Mouse (Mus musculus): ENCODE measurements around the gene Kcnk16. TPM values are rescaled to one million over a fixed set of nuclear protein-coding genes. Genes with fewer than 3 reads are reported as not detected.

Kcnk16 gene
- total and polyA plus RNA-seq, 3 experiments: not detected

DNA sequence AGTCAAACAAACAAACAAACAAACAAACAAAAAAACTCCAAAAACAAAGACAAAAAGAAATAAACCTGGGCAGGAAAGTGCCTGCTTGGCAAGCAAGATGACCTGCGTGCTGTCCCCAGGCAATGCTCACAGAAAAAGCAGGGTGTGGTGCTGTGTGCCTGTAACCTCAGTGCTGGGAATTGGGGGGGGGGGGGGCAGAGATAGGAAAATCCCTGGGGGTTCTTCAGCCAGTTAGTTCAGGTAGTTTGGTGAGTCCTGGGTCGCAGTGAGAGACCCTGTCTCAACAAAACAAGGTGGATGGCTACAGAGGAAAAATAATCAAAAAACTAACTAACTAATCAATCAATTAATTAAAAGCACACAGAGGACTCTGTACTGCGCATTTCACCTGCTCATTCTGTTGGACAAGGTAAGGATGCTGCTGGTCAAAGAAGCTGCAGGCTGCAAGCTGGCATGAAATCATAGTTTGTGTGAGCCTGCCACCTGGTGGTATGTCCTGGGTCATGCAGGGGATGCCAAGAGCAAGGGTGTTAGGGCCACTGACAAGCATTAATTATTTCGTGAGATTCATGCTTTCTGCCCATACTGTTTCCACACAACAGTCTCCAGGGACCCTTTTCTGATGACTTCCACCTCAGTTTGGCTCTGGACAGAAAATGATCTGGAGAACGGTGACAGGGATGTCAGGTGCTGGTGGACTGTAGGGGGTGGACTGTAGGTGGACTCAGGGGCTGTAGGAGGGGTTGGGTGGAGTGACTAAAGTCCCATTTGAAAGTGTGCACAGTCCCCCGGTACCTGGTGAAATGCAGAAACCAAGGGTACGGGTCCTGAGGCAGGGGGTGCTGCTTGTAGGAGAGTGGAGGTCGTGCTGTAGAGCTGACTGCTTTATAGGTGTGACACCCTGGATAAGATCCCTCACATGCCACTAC is 10.6 kb downstream of the Kcnk16 start:
- no peak overlapping the region for H3K27ac ChIP-seq (ENCODE audit: control insufficient read depth, low read depth, low read length)
- no peak overlapping the region for H3K9ac ChIP-seq (ENCODE audit: control insufficient read depth, low read depth, low read length, poor library complexity, severe bottlenecking)
- no peaks in the 10 kb centered on the region for H3K9me3 ChIP-seq (replicated peaks; ENCODE audit: insufficient read depth, low read length)
- no peaks in the 10 kb centered on the region for H3K36me3 ChIP-seq (ENCODE audit: control insufficient read depth in 1 of 2, insufficient read depth in 2 of 2, low read length in 2 of 2)
- no peak overlapping the region for H3K4me3 ChIP-seq (ENCODE audit: control insufficient read depth in 1 of 2, insufficient read depth in 1 of 2, low read depth in 2 of 2, low read length in 2 of 2)
- TF ChIP-seq RAD21 (IDR thresholded peaks at IDR 0.05; ENCODE audit: low read depth, low read length) (peak; percentile 97), MEF2A (IDR thresholded peaks at IDR 0.05; ENCODE audit: extremely low read depth, insufficient replicate concordance, low read depth, low read length, poor library complexity, severe bottlenecking) (no peak), SMC3 (IDR thresholded peaks at IDR 0.05; ENCODE audit: low read depth, low read length) (peak; percentile 99), TCF12 (IDR thresholded peaks at IDR 0.05; ENCODE audit: low read depth, low read length) (no peak), USF1 (IDR thresholded peaks at IDR 0.05; ENCODE audit: low read depth, low read length) (no peak), TBP (IDR thresholded peaks at IDR 0.05; ENCODE audit: low read depth, low read length) (no peak), CTCF (IDR thresholded peaks at IDR 0.05 in 2 of 3, conservative IDR thresholded peaks at IDR 0.05 in 1 of 3; ENCODE audit: control insufficient read depth in 1 of 3, insufficient read depth in 1 of 3, low read depth in 2 of 3, low read length in 3 of 3, poor library complexity in 1 of 3, severe bottlenecking in 1 of 3) (peak; percentile 90 to 96 (median 91)), POLR2A (IDR thresholded peaks at IDR 0.05; ENCODE audit: control insufficient read depth in 1 of 2, insufficient read depth in 1 of 2, low read depth in 1 of 2, low read length in 2 of 2, poor library complexity in 1 of 2) (no peak), ZMIZ1 (IDR thresholded peaks at IDR 0.05; ENCODE audit: low read depth, low read length) (no peak), ZC3H11A (IDR thresholded peaks at IDR 0.05; ENCODE audit: low read depth, low read length) (peak; percentile 97), POLR2AphosphoS2 (IDR thresholded peaks at IDR 0.05; ENCODE audit: low read length) (no peak)
- no peaks in the 10 kb centered on the region for H3K79me2 ChIP-seq (ENCODE audit: control insufficient read depth, insufficient read depth, low read length, poor library complexity)
- no peaks in the 10 kb centered on the region; a peak in 2 of 4 replicates for H3K27me3 ChIP-seq (ENCODE audit: control insufficient read depth in 1 of 2, insufficient read depth in 2 of 2, low read length in 2 of 2)
- no peaks in the 10 kb centered on the region for H3K4me1 ChIP-seq (ENCODE audit: control insufficient read depth in 1 of 2, insufficient read depth in 2 of 2, low read length in 2 of 2)
- peak; percentile 63 for DNase-seq (ENCODE audit: low read depth, low spot score)

GRCm38 (mm10) chr14:20250237-20251171 is 18.5 kb downstream of the Kcnk16 start:
- no peaks in the 10 kb centered on the region for H3K36me3 ChIP-seq (ENCODE audit: control insufficient read depth in 1 of 2, insufficient read depth in 2 of 2, low read length in 2 of 2)
- peaks cover 0 to 5% of the 10 kb centered on the region in 2 experiments; a peak in 3 of 4 replicates for H3K27me3 ChIP-seq (ENCODE audit: control insufficient read depth in 1 of 2, insufficient read depth in 2 of 2, low read length in 2 of 2)
- no peaks in the 10 kb centered on the region for H3K4me1 ChIP-seq (ENCODE audit: control insufficient read depth in 1 of 2, insufficient read depth in 2 of 2, low read length in 2 of 2)
- H3K27ac ChIP-seq (ENCODE audit: control insufficient read depth, low read depth, low read length): no peak overlapping the region
- no peak for TF ChIP-seq HCFC1 (IDR thresholded peaks at IDR 0.05; ENCODE audit: low read depth, low read length)
- TF ChIP-seq BHLHE40 (IDR thresholded peaks at IDR 0.05; ENCODE audit: borderline replicate concordance, low read depth, low read length): no peak
- no peak for TF ChIP-seq MEF2A (IDR thresholded peaks at IDR 0.05; ENCODE audit: extremely low read depth, insufficient replicate concordance, low read depth, low read length, poor library complexity, severe bottlenecking)
- TF ChIP-seq TBP (IDR thresholded peaks at IDR 0.05; ENCODE audit: low read depth, low read length): no peak
- no peak for TF ChIP-seq RCOR1 (IDR thresholded peaks at IDR 0.05; ENCODE audit: low read depth, low read length)
- no peak overlapping the region for H3K4me3 ChIP-seq (ENCODE audit: control insufficient read depth in 1 of 2, insufficient read depth in 1 of 2, low read depth in 2 of 2, low read length in 2 of 2)
- H3K9me3 ChIP-seq (replicated peaks; ENCODE audit: insufficient read depth, low read length): no peaks in the 10 kb centered on the region
- no peak overlapping the region for H3K9ac ChIP-seq (ENCODE audit: control insufficient read depth, low read depth, low read length, poor library complexity, severe bottlenecking)
- H3K79me2 ChIP-seq (ENCODE audit: control insufficient read depth, insufficient read depth, low read length, poor library complexity): no peaks in the 10 kb centered on the region
- no peak for DNase-seq (ENCODE audit: low read depth, low spot score)
